Mouse (Mus musculus) forebrain, embryonic 15.5 days (tissue): ENCODE measurements around the gene Cmklr1. TPM values are rescaled to one million over a fixed set of nuclear protein-coding genes. Genes with fewer than 3 reads are reported as not detected.

Source experiments
- ATAC-seq: fragments of 200-750 bp; cut with Nextera tagmentation; replicated peaks from 2 replicates; pipeline ENCODE4 v1.8.0; 2017; ENCODE audit warnings: mild to moderate bottlenecking, moderate TSS enrichment, moderate library complexity
- H3K27ac ChIP-seq: fragments of 300-500 bp; sonication (generic); replicated peaks from 2 replicates; pipeline ENCODE4 v1.5.1; 2015; ENCODE audit warnings: mild to moderate bottlenecking, inconsistent platforms
- H3K27me3 ChIP-seq: fragments of 300-500 bp; sonication (generic); 2 replicates; pipeline ENCODE4 v1.6.1; 2015; ENCODE audit warnings: inconsistent platforms
- H3K36me3 ChIP-seq: fragments of 300-500 bp; sonication (generic); 2 replicates; pipeline ENCODE4 v1.6.1; 2015; ENCODE audit warnings: mild to moderate bottlenecking, inconsistent platforms
- H3K4me1 ChIP-seq: fragments of 300-500 bp; sonication (generic); 2 replicates; pipeline ENCODE4 v1.6.1; 2015; ENCODE audit warnings: inconsistent platforms
- H3K4me2 ChIP-seq: fragments of 300-500 bp; sonication (generic); replicated peaks from 2 replicates; pipeline ENCODE4 v1.6.1; 2015; ENCODE audit warnings: mild to moderate bottlenecking, inconsistent platforms
- H3K4me3 ChIP-seq: fragments of 300-500 bp; sonication (generic); 2 replicates; pipeline ENCODE4 v1.5.1; 2015; ENCODE audit warnings: mild to moderate bottlenecking, inconsistent platforms
- H3K9ac ChIP-seq: fragments of 300-500 bp; sonication (generic); replicated peaks from 2 replicates; pipeline ENCODE4 v1.6.1; 2015; ENCODE audit warnings: mild to moderate bottlenecking, inconsistent platforms
- H3K9me3 ChIP-seq: fragments of 300-500 bp; sonication (generic); 2 replicates; pipeline ENCODE4 v1.6.1; 2016; ENCODE audit warnings: inconsistent platforms
- WGBS: fragments of 180-500 bp; shearing (Covaris S2); methylation state at CpG from one replicate; pipeline ENCODE4 v1.1.7; 2015; ENCODE audit warnings: mixed read lengths; 5-methylcytosine and 5-hydroxymethylcytosine counted together
- polyA plus RNA-seq: library from polyadenylated mRNA; unstranded; fragments of >200 nt; fragmentation: Nextera tagmentation; extraction: Ambion mirVana; gene quantifications from 2 replicates; pipeline ENCODE4 v1.2.1, GENCODE M21; 2015

Gene Cmklr1
- polyA plus RNA-seq: 1.3 and 1.4 TPM in 2 replicates

- Histone ChIP-seq H3K4me1 (0 out of 2 replicates have a peak, but pooled peaks cover 5% of the 10 kb centered on the region), H3K27me3 (no peaks in the 10 kb centered on the region), H3K9ac (no peak within 1 kb of the TSS), H3K4me2 (no peak within 1 kb of the TSS), H3K4me3 (no peak within 1 kb of the TSS), H3K27ac (no peak within 1 kb of the TSS), H3K9me3 (no peaks in the 10 kb centered on the region), H3K36me3 (no peaks in the 10 kb centered on the region)
- ATAC-seq: no peak
- WGBS: 14% methylated on average over 30 of the region's 30 CpGs
These were observed at the start of gene Cmklr1 for GRCm38 (mm10) chr5:113650035-113650865. TSS of gene Cmklr1 (minus strand) at chr5:113650426.

- 48% methylated on average over 5 of the region's 5 CpGs for WGBS
- H3K27me3 ChIP-seq: no peaks in the 10 kb centered on the region
- H3K9me3 ChIP-seq: no peaks in the 10 kb centered on the region
- ATAC-seq: no peak
- H3K9ac ChIP-seq: no peak overlapping the region
- H3K4me3 ChIP-seq: no peak overlapping the region
- H3K27ac ChIP-seq: no peak overlapping the region
- no peaks in the 10 kb centered on the region for H3K36me3 ChIP-seq
- no peak overlapping the region for H3K4me2 ChIP-seq
- peaks cover 21% of the 10 kb centered on the region for H3K4me1 ChIP-seq
These were observed 44.2 kb upstream of the Cmklr1 start for GRCm38 (mm10) chr5:113694415-113694814.

DNA sequence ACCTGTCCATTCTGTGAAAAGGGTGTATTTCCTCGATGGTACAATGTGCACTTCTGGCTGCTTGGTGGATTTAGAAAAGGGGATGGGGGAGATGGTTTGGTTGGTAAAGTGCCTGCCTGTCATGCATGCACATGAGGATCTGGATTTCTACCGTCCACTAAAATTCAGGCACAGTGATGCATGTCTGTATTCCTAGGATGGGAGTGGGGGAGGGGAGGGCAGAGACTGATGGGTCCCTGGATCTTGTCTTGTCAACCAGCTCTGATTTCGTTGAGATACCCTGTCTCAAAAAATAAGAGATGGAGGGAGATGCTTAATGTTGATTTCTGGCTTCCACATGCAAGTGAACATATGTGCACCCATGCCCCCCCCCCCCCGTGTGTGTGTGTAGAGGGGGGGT, 43.8 kb upstream of the Cmklr1 start:
- Histone ChIP-seq H3K27ac (no peak overlapping the region), H3K9ac (no peak overlapping the region), H3K4me1 (peaks cover 21% of the 10 kb centered on the region), H3K36me3 (no peaks in the 10 kb centered on the region), H3K27me3 (no peaks in the 10 kb centered on the region), H3K9me3 (no peaks in the 10 kb centered on the region), H3K4me2 (no peak overlapping the region), H3K4me3 (no peak overlapping the region)
- ATAC-seq: no peak
- WGBS: 69% methylated on average over 4 of the region's 4 CpGs

- 96% methylated on average over 8 of the region's 8 CpGs for WGBS
- Histone ChIP-seq H3K4me3 (no peak overlapping the region), H3K4me2 (no peak overlapping the region), H3K36me3 (no peaks in the 10 kb centered on the region), H3K27ac (no peak overlapping the region), H3K4me1 (peaks cover 21% of the 10 kb centered on the region), H3K9ac (no peak overlapping the region), H3K27me3 (no peaks in the 10 kb centered on the region), H3K9me3 (no peaks in the 10 kb centered on the region)
- no peak for ATAC-seq
These were observed 43.0 kb upstream of the Cmklr1 start for GRCm38 (mm10) chr5:113693196-113693755.

- H3K9me3 ChIP-seq: no peaks in the 10 kb centered on the region
- ATAC-seq: peak; percentile 28; the same call in 1 of the 2 replicates
- H3K4me2 ChIP-seq: no peak overlapping the region
- 0 out of 2 replicates have a peak overlapping the region, but pooled peaks have one; percentile 61 for H3K27ac ChIP-seq
- H3K36me3 ChIP-seq: no peaks in the 10 kb centered on the region
- no peak overlapping the region for H3K4me3 ChIP-seq
- H3K4me1 ChIP-seq: peaks cover 21% of the 10 kb centered on the region
- H3K9ac ChIP-seq: no peak overlapping the region
- WGBS: 90% methylated on average over 2 of the region's 2 CpGs
- H3K27me3 ChIP-seq: no peaks in the 10 kb centered on the region
These were observed 40.6 kb upstream of the Cmklr1 start for GRCm38 (mm10) chr5:113690866-113691265.

GRCm38 (mm10) chr5:113690069-113690548, 39.9 kb upstream of the Cmklr1 start:
- Histone ChIP-seq H3K9me3 (no peaks in the 10 kb centered on the region), H3K4me3 (peak overlapping the region; percentile 14), H3K27me3 (no peaks in the 10 kb centered on the region), H3K4me2 (peak overlapping the region; percentile 25), H3K4me1 (peaks cover 21% of the 10 kb centered on the region), H3K27ac (peak overlapping the region; percentile 61), H3K9ac (no peak overlapping the region; the same call in 1 of the 2 replicates), H3K36me3 (no peaks in the 10 kb centered on the region)
- WGBS: 30% methylated on average over 15 of the region's 15 CpGs
- peak; percentile 75 for ATAC-seq

GRCm38 (mm10) chr5:113687514-113687913, 37.3 kb upstream of the Cmklr1 start:
- WGBS: 83% methylated on average over 5 of the region's 5 CpGs
- no peak overlapping the region for H3K9ac ChIP-seq
- H3K4me2 ChIP-seq: no peak overlapping the region
- no peak overlapping the region for H3K27ac ChIP-seq
- no peak overlapping the region for H3K4me3 ChIP-seq
- no peaks in the 10 kb centered on the region for H3K9me3 ChIP-seq
- no peaks in the 10 kb centered on the region for H3K27me3 ChIP-seq
- no peak for ATAC-seq
- peaks cover 9% of the 10 kb centered on the region for H3K4me1 ChIP-seq
- no peaks in the 10 kb centered on the region for H3K36me3 ChIP-seq

DNA sequence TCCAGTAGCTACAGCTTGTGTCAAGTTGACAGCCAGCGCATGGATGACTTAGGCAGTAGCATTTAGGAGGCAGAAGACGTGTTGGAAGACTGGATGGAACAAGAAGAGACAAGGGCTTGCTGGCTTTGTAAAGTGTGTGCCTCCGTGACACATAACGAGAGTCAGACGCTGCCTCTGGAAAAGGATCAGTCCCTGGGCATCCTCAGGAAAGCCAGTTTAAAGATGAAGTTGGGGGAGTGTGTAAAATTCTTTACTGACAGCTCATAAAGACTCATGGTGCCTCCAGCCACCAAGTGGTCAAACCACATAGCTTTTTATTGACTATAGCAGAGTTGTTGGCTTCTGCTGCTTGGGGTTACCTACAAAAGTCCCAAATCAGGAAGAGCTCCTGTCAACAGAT, 35.2 kb upstream of the Cmklr1 start:
- Histone ChIP-seq H3K27ac (no peak overlapping the region), H3K9ac (no peak overlapping the region), H3K27me3 (no peaks in the 10 kb centered on the region), H3K9me3 (no peaks in the 10 kb centered on the region), H3K36me3 (no peaks in the 10 kb centered on the region), H3K4me2 (no peak overlapping the region), H3K4me1 (peaks cover 7% of the 10 kb centered on the region), H3K4me3 (no peak overlapping the region)
- no peak for ATAC-seq
- WGBS: 79% methylated on average over 5 of the region's 5 CpGs

DNA sequence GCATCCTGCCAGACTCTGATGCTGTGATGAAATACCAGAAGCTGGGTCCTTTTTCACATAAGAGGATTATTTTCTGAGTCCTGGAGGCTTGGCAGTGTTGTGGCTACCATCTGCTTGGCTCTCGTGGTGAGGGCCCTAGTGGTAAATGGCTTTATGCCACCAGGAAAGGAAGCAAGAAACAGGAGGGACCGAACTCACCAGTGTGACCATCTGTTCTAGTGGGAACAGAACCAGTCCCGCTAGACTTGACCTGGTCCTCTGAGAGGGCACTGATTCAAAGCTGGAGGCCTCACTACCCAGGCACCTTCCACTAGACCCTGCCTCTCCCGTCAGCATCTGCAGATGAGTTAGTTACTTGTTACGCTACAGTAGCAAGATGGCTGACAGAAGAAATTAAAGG, 33.0 kb upstream of the Cmklr1 start:
- Histone ChIP-seq H3K4me3 (no peak overlapping the region), H3K9me3 (no peaks in the 10 kb centered on the region), H3K9ac (no peak overlapping the region), H3K27me3 (no peaks in the 10 kb centered on the region), H3K36me3 (no peaks in the 10 kb centered on the region), H3K27ac (no peak overlapping the region), H3K4me2 (no peak overlapping the region), H3K4me1 (no peaks in the 10 kb centered on the region)
- 63% methylated on average over 5 of the region's 5 CpGs for WGBS
- ATAC-seq: no peak

DNA sequence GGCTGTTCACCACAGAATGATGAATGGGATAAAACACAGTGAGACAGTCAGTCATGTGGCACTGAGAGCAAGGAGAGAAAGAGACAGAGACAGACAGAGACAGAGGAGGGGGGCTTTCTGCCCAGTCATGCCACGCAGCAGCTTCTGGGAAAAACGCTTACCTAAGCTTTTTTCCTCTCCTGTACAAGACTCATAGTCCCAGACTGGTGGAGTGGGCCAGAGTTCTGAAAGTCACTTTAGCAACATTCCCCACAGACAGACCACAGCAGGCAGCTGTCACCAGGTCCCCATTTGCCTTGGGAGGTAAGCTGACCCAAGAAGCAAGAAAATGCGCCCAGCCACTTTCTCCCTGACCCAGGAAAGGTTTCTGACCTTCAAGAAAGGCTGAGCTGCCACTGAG, 32.2 kb upstream of the Cmklr1 start:
- WGBS: 79% methylated on average over 3 of the region's 3 CpGs
- H3K27ac ChIP-seq: no peak overlapping the region
- no peak for ATAC-seq
- no peaks in the 10 kb centered on the region for H3K27me3 ChIP-seq
- H3K36me3 ChIP-seq: no peaks in the 10 kb centered on the region
- H3K9me3 ChIP-seq: no peaks in the 10 kb centered on the region
- no peak overlapping the region for H3K4me3 ChIP-seq
- no peaks in the 10 kb centered on the region for H3K4me1 ChIP-seq
- no peak overlapping the region for H3K4me2 ChIP-seq
- H3K9ac ChIP-seq: no peak overlapping the region

DNA sequence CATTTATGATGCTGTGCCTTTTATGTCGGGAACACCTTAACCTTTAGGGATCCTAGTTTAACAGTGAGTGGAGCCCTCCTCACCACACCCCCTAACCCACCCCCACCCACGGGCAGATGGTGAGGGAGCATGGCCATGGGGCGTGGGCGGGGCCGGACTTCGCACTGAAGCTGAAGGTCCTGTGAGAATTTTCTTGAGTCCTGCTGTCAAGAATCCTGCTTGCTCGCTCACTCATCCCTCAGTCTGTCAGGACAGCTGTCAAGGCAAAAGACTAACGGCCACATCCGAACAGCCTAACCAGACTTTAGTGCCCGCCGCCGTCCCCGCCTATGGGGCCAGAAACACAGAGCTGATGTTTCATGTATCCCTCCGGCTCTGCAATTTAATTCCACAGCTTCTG, 31.0 kb upstream of the Cmklr1 start:
- 77% methylated on average over 14 of the region's 14 CpGs for WGBS
- no peak overlapping the region for H3K4me2 ChIP-seq
- H3K36me3 ChIP-seq: no peaks in the 10 kb centered on the region
- no peak overlapping the region for H3K4me3 ChIP-seq
- no peak overlapping the region for H3K27ac ChIP-seq
- no peak overlapping the region for H3K9ac ChIP-seq
- no peaks in the 10 kb centered on the region for H3K4me1 ChIP-seq
- ATAC-seq: no peak
- no peaks in the 10 kb centered on the region for H3K27me3 ChIP-seq
- no peaks in the 10 kb centered on the region for H3K9me3 ChIP-seq

DNA sequence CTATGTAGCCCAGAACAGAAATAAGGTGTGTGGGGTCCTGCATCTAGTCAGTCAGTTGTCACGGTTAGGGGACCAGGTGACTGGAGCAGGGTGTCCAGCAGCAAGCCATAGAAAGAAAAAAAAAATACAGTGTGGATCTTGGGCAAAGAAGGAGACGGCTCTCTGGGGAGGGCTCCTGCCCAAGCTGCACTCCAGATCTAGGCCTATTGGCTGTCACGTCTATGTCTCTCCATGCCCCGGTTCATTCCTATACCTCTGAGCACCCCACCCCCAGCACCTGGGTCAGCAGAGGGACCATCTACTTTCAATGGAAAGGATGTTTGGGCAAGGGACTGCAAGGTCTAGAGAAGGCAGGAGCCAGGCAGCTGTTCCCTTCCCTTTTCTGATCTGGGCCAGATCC, 29.3 kb upstream of the Cmklr1 start:
- H3K4me2 ChIP-seq: no peak overlapping the region
- no peak for ATAC-seq
- no peak overlapping the region for H3K27ac ChIP-seq
- 90% methylated on average over 4 of the region's 4 CpGs for WGBS
- no peaks in the 10 kb centered on the region for H3K4me1 ChIP-seq
- no peak overlapping the region for H3K9ac ChIP-seq
- no peaks in the 10 kb centered on the region for H3K27me3 ChIP-seq
- H3K4me3 ChIP-seq: no peak overlapping the region
- no peaks in the 10 kb centered on the region for H3K9me3 ChIP-seq
- no peaks in the 10 kb centered on the region for H3K36me3 ChIP-seq
